Mouse (Mus musculus) 416B (cell line): ENCODE measurements around the gene Dock8.

ENCODE experiments used
- DNase-seq: peaks from one replicate; pipeline ENCODE4 v3.0.0; 2011; ENCODE audit warnings: low read depth

The Dock8 gene

GRCm38 (mm10) chr19:25062188-25062856 is 63.0 kb downstream of the Dock8 start:
- no peak for DNase-seq

- no peak for DNase-seq
These were observed 63.5 kb downstream of the Dock8 start for GRCm38 (mm10) chr19:25062857-25063240.

GRCm38 (mm10) chr19:25066229-25066628 is 66.9 kb downstream of the Dock8 start:
- no peak for DNase-seq

GRCm38 (mm10) chr19:25068518-25068917 is 69.2 kb downstream of the Dock8 start:
- DNase-seq: peak; percentile 82

GRCm38 (mm10) chr19:25072521-25072920 is 73.2 kb downstream of the Dock8 start:
- peak; percentile 40 for DNase-seq

- DNase-seq: peak; percentile 37
These were observed 75.4 kb downstream of the Dock8 start for GRCm38 (mm10) chr19:25074741-25075140.

- no peak for DNase-seq
These were observed 78.3 kb downstream of the Dock8 start for GRCm38 (mm10) chr19:25077636-25078035.

GRCm38 (mm10) chr19:25078130-25078529 is 78.8 kb downstream of the Dock8 start:
- no peak for DNase-seq

GRCm38 (mm10) chr19:25080166-25080565 is 80.8 kb downstream of the Dock8 start:
- no peak for DNase-seq

GRCm38 (mm10) chr19:25082839-25083238 is 83.5 kb downstream of the Dock8 start:
- DNase-seq: no peak

GRCm38 (mm10) chr19:25087181-25087580 is 87.8 kb downstream of the Dock8 start:
- DNase-seq: no peak

- no peak for DNase-seq
These were observed 90.4 kb downstream of the Dock8 start for GRCm38 (mm10) chr19:25089746-25090145.

GRCm38 (mm10) chr19:25095135-25095534 is 95.8 kb downstream of the Dock8 start:
- DNase-seq: peak; percentile 93

- no peak for DNase-seq
These were observed 97.0 kb downstream of the Dock8 start for GRCm38 (mm10) chr19:25096316-25096715.

- peak; percentile 63 for DNase-seq
These were observed 97.7 kb downstream of the Dock8 start for GRCm38 (mm10) chr19:25096986-25097385.

- no peak for DNase-seq
These were observed 98.2 kb downstream of the Dock8 start for GRCm38 (mm10) chr19:25097506-25097905.

- no peak for DNase-seq
These were observed 98.6 kb downstream of the Dock8 start for GRCm38 (mm10) chr19:25097951-25098350.

GRCm38 (mm10) chr19:25098941-25099340 is 99.6 kb downstream of the Dock8 start:
- no peak for DNase-seq

- no peak for DNase-seq
These were observed 106.3 kb downstream of the Dock8 start for GRCm38 (mm10) chr19:25105682-25106081.

GRCm38 (mm10) chr19:25106315-25106714 is 107.0 kb downstream of the Dock8 start:
- no peak for DNase-seq

GRCm38 (mm10) chr19:25107417-25107816 is 108.1 kb downstream of the Dock8 start:
- peak; percentile 45 for DNase-seq

- no peak for DNase-seq
These were observed 112.4 kb downstream of the Dock8 start for GRCm38 (mm10) chr19:25111591-25112233.

- no peak for DNase-seq
These were observed 117.6 kb downstream of the Dock8 start for GRCm38 (mm10) chr19:25116981-25117380.

- no peak for DNase-seq
These were observed 123.1 kb downstream of the Dock8 start for GRCm38 (mm10) chr19:25122417-25122816.
